Mouse (Mus musculus) erythroblast, embryonic 14.5 days (primary cell): ENCODE measurements around the gene Inka2.

Source experiments
- GATA1 ChIP-seq: IDR thresholded peaks from 2 replicates; pipeline ENCODE4 v1.6.1; 2012; ENCODE audit warnings: low read length, inconsistent platforms, mixed read lengths
- TAL1 ChIP-seq: IDR thresholded peaks from 3 replicates; pipeline ENCODE4 v1.6.1; 2012; ENCODE audit warnings: low read length, inconsistent platforms, mixed read lengths

GRCm38 (mm10) chr3:105701399-105701798 lies 3.0 kb upstream of the Inka2 start:
- no peak; the same call in 1 of the 2 replicates for TF ChIP-seq GATA1
- TF ChIP-seq TAL1, result no peak
